Mouse (Mus musculus) left cerebral cortex, adult 18-20 months (tissue): ENCODE results near the gene Cyth3. TPM values are rescaled to one million over a fixed set of nuclear protein-coding genes. Genes with fewer than 3 reads are reported as not detected.

Source experiments
- total RNA-seq, 2 experiments: library from RNA; stranded (reverse); gene quantifications; 2 replicates each; pipeline ENCODE4 v1.2.3; 2021

Cyth3 gene
- total RNA-seq, 2 experiments from 2014 or later, result 31.2 to 34.7 TPM

Other genes with a start within 250 kb of the Cyth3 start
- gene Kdelr2, start 218.6 kb upstream of the Cyth3 start, total RNA-seq, result 10 to 100 TPM; 37.4 to 39.9 TPM
- gene Daglb, start 157.9 kb upstream of the Cyth3 start, total RNA-seq, result 10 to 100 TPM; 31.9 to 33.1 TPM
- gene Rac1, start 94.4 kb upstream of the Cyth3 start, total RNA-seq, result 100 to 1,000 TPM; 358 to 380 TPM
- gene Usp42, start 109.8 kb downstream of the Cyth3 start, total RNA-seq, result 10 to 100 TPM; 21.3 to 23.8 TPM
- 10 to 100 TPM; 43.8 to 45.4 TPM for gene Eif2ak1, start 195.3 kb downstream of the Cyth3 start, total RNA-seq